Mouse (Mus musculus): Measurements from ENCODE around the gene Gm12117. TPM values are rescaled to one million over a fixed set of nuclear protein-coding genes. Genes with fewer than 3 reads are reported as not detected.

The Gm12117 gene
- polyA plus RNA-seq, 1 experiment: not detected

DNA sequence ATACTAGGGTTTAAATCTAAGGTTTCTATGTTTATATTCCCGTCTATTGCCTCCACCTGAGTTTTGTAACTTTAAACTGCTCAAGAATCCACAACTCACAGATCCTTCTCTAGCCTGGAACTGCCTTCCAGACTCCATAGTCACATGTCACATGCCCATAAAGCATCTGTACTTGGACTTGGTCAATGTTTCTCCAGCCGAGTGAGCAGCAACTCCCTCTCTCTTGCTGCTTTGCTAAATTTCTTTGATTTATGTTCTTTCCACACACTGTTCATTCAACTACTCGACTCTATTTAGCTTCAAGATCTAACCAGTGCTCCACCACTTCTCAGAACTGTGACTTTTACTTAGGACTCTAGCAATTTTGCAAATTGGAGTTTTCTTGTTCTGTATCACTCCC lies 1.7 kb downstream of the Gm12117 start:
- no peaks in the 10 kb centered on the region for H3K27me3 ChIP-seq (ENCODE audit: control insufficient read depth, insufficient read depth, insufficient read length)
- H3K36me3 ChIP-seq (ENCODE audit: control insufficient read depth, insufficient read depth): no peaks in the 10 kb centered on the region
- H3K4me2 ChIP-seq (ENCODE audit: low read depth): no peak overlapping the region
- no peaks in the 10 kb centered on the region for H3K79me2 ChIP-seq (ENCODE audit: control insufficient read depth, insufficient read depth)
- H3ac ChIP-seq (ENCODE audit: control insufficient read depth, insufficient read length): no peak overlapping the region
- TF ChIP-seq TCF12 (IDR thresholded peaks at IDR 0.05; ENCODE audit: insufficient read depth, poor library complexity, severe bottlenecking) (no peak), USF1 (IDR thresholded peaks at IDR 0.05; ENCODE audit: low read depth) (no peak), CEBPB (IDR thresholded peaks at IDR 0.05; ENCODE audit: insufficient read depth, poor library complexity, severe bottlenecking) (no peak), MAX (IDR thresholded peaks at IDR 0.05; ENCODE audit: low read depth) (no peak), POLR2A (IDR thresholded peaks at IDR 0.05; ENCODE audit: insufficient read length, low read depth) (no peak), POLR2AphosphoS2 (IDR thresholded peaks at IDR 0.05; ENCODE audit: insufficient read length, low read depth) (no peak), TCF3 (IDR thresholded peaks at IDR 0.05; ENCODE audit: insufficient read length, low read depth) (no peak), E2F4 (IDR thresholded peaks at IDR 0.05; ENCODE audit: insufficient read depth) (no peak), REST (IDR thresholded peaks at IDR 0.05; ENCODE audit: insufficient read depth, insufficient read length) (no peak), MYOD1 (IDR thresholded peaks at IDR 0.05; ENCODE audit: control insufficient read depth in 1 of 3, insufficient read length in 2 of 3, low read depth in 2 of 3) (no peak), SRF (IDR thresholded peaks at IDR 0.05; ENCODE audit: control insufficient read depth, insufficient read length, low read depth) (no peak), MYOG (IDR thresholded peaks at IDR 0.05; ENCODE audit: control insufficient read depth in 1 of 3, insufficient read depth in 1 of 3, insufficient read length in 2 of 3, low read depth in 2 of 3) (no peak)
- H3K4me3 ChIP-seq: no peak overlapping the region

DNA sequence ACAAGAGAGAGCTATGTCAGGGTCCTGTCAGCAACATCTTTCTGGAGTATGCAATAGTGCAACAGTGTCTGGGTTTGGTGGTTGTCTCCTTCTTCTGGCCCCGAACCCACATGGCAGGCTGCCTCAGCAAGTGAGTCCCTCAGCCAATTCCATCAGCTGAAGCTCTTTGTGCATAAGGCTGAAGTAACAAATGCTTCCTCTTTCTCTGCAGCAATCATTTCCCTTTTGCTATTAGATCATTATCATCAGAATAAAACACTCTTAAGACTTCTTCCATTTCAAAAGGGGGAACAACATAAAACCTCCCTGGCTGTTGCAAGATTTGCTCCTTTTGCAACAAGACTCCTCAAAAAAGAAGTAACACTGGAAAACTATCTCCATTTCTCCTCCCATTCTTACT lies 2.2 kb downstream of the Gm12117 start:
- no peaks in the 10 kb centered on the region for H3K36me3 ChIP-seq (ENCODE audit: control insufficient read depth, insufficient read depth)
- TF ChIP-seq USF1 (IDR thresholded peaks at IDR 0.05; ENCODE audit: low read depth) (no peak), SRF (IDR thresholded peaks at IDR 0.05; ENCODE audit: control insufficient read depth, insufficient read length, low read depth) (no peak), TCF12 (IDR thresholded peaks at IDR 0.05; ENCODE audit: insufficient read depth, poor library complexity, severe bottlenecking) (no peak), MAX (IDR thresholded peaks at IDR 0.05; ENCODE audit: low read depth) (no peak), MYOD1 (IDR thresholded peaks at IDR 0.05; ENCODE audit: control insufficient read depth in 1 of 3, insufficient read length in 2 of 3, low read depth in 2 of 3) (no peak), MYOG (IDR thresholded peaks at IDR 0.05; ENCODE audit: control insufficient read depth in 1 of 3, insufficient read depth in 1 of 3, insufficient read length in 2 of 3, low read depth in 2 of 3) (no peak), TCF3 (IDR thresholded peaks at IDR 0.05; ENCODE audit: insufficient read length, low read depth) (no peak), POLR2A (IDR thresholded peaks at IDR 0.05; ENCODE audit: insufficient read length, low read depth) (no peak), CEBPB (IDR thresholded peaks at IDR 0.05; ENCODE audit: insufficient read depth, poor library complexity, severe bottlenecking) (no peak), REST (IDR thresholded peaks at IDR 0.05; ENCODE audit: insufficient read depth, insufficient read length) (no peak), POLR2AphosphoS2 (IDR thresholded peaks at IDR 0.05; ENCODE audit: insufficient read length, low read depth) (no peak)
- no peak overlapping the region for H3ac ChIP-seq (ENCODE audit: control insufficient read depth, insufficient read length)
- no peak overlapping the region for H3K4me3 ChIP-seq
- H3K4me2 ChIP-seq (ENCODE audit: low read depth): no peak overlapping the region
- no peaks in the 10 kb centered on the region for H3K27me3 ChIP-seq (ENCODE audit: control insufficient read depth, insufficient read depth, insufficient read length)
- no peaks in the 10 kb centered on the region for H3K79me2 ChIP-seq (ENCODE audit: control insufficient read depth, insufficient read depth)

- Histone ChIP-seq H3K36me3 (ENCODE audit: control insufficient read depth, insufficient read depth) (no peaks in the 10 kb centered on the region), H3K79me2 (ENCODE audit: control insufficient read depth, insufficient read depth) (no peaks in the 10 kb centered on the region), H3ac (ENCODE audit: control insufficient read depth, insufficient read length) (no peak overlapping the region), H3K27me3 (ENCODE audit: control insufficient read depth, insufficient read depth, insufficient read length) (no peaks in the 10 kb centered on the region), H3K4me3 (no peak overlapping the region), H3K4me2 (ENCODE audit: low read depth) (no peak overlapping the region)
- TF ChIP-seq POLR2A (IDR thresholded peaks at IDR 0.05; ENCODE audit: insufficient read length, low read depth) (no peak), SRF (IDR thresholded peaks at IDR 0.05; ENCODE audit: control insufficient read depth, insufficient read length, low read depth) (no peak), MAX (IDR thresholded peaks at IDR 0.05; ENCODE audit: low read depth) (no peak), USF1 (IDR thresholded peaks at IDR 0.05; ENCODE audit: low read depth) (no peak), TCF12 (IDR thresholded peaks at IDR 0.05; ENCODE audit: insufficient read depth, poor library complexity, severe bottlenecking) (no peak), MYOG (IDR thresholded peaks at IDR 0.05; ENCODE audit: control insufficient read depth in 1 of 3, insufficient read depth in 1 of 3, insufficient read length in 2 of 3, low read depth in 2 of 3) (no peak)
These were observed 36.2 kb downstream of the Gm12117 start for GRCm38 (mm10) chr11:33240295-33240694.

DNA sequence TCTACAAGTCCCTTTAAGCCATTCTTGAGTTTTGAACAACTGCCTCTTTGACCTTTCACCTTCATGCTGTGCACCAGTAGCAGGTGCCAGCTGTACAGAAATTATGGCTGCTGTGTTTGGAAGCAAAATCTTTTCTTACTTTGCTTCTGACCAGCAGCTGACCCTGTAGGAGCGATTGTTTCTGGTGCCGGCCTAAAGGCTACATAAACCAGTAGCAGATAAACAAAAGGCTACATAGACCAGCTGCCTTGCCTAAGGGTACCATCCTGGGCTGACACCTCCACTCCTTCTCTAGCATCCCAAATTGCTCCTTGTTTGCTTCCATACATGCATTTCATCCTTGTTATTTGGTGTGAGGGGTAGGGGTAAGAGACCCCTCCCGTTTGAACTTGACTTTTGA lies 42.4 kb downstream of the Gm12117 start:
- H3K4me2 ChIP-seq (ENCODE audit: low read depth): no peak overlapping the region
- no peaks in the 10 kb centered on the region for H3K27me3 ChIP-seq (ENCODE audit: control insufficient read depth, insufficient read depth, insufficient read length)
- H3ac ChIP-seq (ENCODE audit: control insufficient read depth, insufficient read length): no peak overlapping the region
- TF ChIP-seq CEBPB (IDR thresholded peaks at IDR 0.05; ENCODE audit: insufficient read depth, poor library complexity, severe bottlenecking): no peak
- TF ChIP-seq MYOD1 (IDR thresholded peaks at IDR 0.05; ENCODE audit: control insufficient read depth in 1 of 3, insufficient read length in 2 of 3, low read depth in 2 of 3): no peak
- no peak for TF ChIP-seq REST (IDR thresholded peaks at IDR 0.05; ENCODE audit: insufficient read depth, insufficient read length)
- TF ChIP-seq E2F4 (IDR thresholded peaks at IDR 0.05; ENCODE audit: insufficient read depth): no peak
- no peak for TF ChIP-seq TCF12 (IDR thresholded peaks at IDR 0.05; ENCODE audit: insufficient read depth, poor library complexity, severe bottlenecking)
- TF ChIP-seq SRF (IDR thresholded peaks at IDR 0.05; ENCODE audit: control insufficient read depth, insufficient read length, low read depth): no peak
- TF ChIP-seq POLR2A (IDR thresholded peaks at IDR 0.05; ENCODE audit: insufficient read length, low read depth): no peak
- no peak for TF ChIP-seq MYOG (IDR thresholded peaks at IDR 0.05; ENCODE audit: control insufficient read depth in 1 of 3, insufficient read depth in 1 of 3, insufficient read length in 2 of 3, low read depth in 2 of 3)
- TF ChIP-seq USF1 (IDR thresholded peaks at IDR 0.05; ENCODE audit: low read depth): no peak
- H3K79me2 ChIP-seq (ENCODE audit: control insufficient read depth, insufficient read depth): no peaks in the 10 kb centered on the region
- H3K36me3 ChIP-seq (ENCODE audit: control insufficient read depth, insufficient read depth): no peaks in the 10 kb centered on the region
- H3K4me3 ChIP-seq: no peak overlapping the region

DNA sequence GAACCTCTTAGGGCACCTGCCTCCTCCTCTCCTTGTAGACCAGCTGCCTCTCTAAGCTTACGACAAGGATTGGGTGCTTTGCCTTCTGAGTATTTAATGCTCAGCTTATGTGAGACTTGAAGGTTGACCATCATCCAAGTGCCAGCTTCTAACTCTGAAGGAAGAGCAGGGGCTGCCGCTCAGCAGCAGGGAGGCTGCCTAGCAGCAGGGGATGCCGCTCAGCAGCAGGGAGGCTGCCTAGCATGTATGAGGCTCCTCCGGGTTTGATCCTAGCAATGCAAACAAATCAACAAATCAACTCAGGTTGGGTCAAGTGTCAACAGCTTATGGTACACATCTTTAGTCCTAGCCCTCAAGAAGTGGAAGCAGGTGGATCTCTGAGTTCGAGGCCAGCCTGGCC lies 44.5 kb downstream of the Gm12117 start:
- H3K4me3 ChIP-seq: no peak overlapping the region
- H3K79me2 ChIP-seq (ENCODE audit: control insufficient read depth, insufficient read depth): no peaks in the 10 kb centered on the region
- no peaks in the 10 kb centered on the region for H3K36me3 ChIP-seq (ENCODE audit: control insufficient read depth, insufficient read depth)
- H3K27me3 ChIP-seq (ENCODE audit: control insufficient read depth, insufficient read depth, insufficient read length): no peaks in the 10 kb centered on the region
- H3ac ChIP-seq (ENCODE audit: control insufficient read depth, insufficient read length): no peak overlapping the region
- no peak for TF ChIP-seq POLR2AphosphoS2 (IDR thresholded peaks at IDR 0.05; ENCODE audit: insufficient read length, low read depth)
- TF ChIP-seq E2F4 (IDR thresholded peaks at IDR 0.05; ENCODE audit: insufficient read depth): no peak
- TF ChIP-seq TCF3 (IDR thresholded peaks at IDR 0.05; ENCODE audit: insufficient read length, low read depth): no peak
- no peak for TF ChIP-seq USF1 (IDR thresholded peaks at IDR 0.05; ENCODE audit: low read depth)
- no peak for TF ChIP-seq MYOD1 (IDR thresholded peaks at IDR 0.05; ENCODE audit: control insufficient read depth in 1 of 3, insufficient read length in 2 of 3, low read depth in 2 of 3)
- TF ChIP-seq MYOG (IDR thresholded peaks at IDR 0.05; ENCODE audit: control insufficient read depth in 1 of 3, insufficient read depth in 1 of 3, insufficient read length in 2 of 3, low read depth in 2 of 3): no peak
- no peak for TF ChIP-seq SRF (IDR thresholded peaks at IDR 0.05; ENCODE audit: control insufficient read depth, insufficient read length, low read depth)
- no peak for TF ChIP-seq TCF12 (IDR thresholded peaks at IDR 0.05; ENCODE audit: insufficient read depth, poor library complexity, severe bottlenecking)
- TF ChIP-seq POLR2A (IDR thresholded peaks at IDR 0.05; ENCODE audit: insufficient read length, low read depth): no peak
- TF ChIP-seq CEBPB (IDR thresholded peaks at IDR 0.05; ENCODE audit: insufficient read depth, poor library complexity, severe bottlenecking): no peak
- TF ChIP-seq REST (IDR thresholded peaks at IDR 0.05; ENCODE audit: insufficient read depth, insufficient read length): no peak
- no peak for TF ChIP-seq MAX (IDR thresholded peaks at IDR 0.05; ENCODE audit: low read depth)
- no peak overlapping the region for H3K4me2 ChIP-seq (ENCODE audit: low read depth)

Measured in myocyte (in vitro differentiated cells).